Mouse (Mus musculus) olfactory bulb, adult 2 months (tissue): ENCODE data around the gene Kcnab3.

Source experiments
- CTCF ChIP-seq: fragments of 200-500 bp; IDR thresholded peaks from 2 replicates; pipeline ENCODE4 v1.5.1; 2012; ENCODE audit warnings: low read depth, mild to moderate bottlenecking, low read length, moderate library complexity; ENCODE audit not compliant: insufficient read depth
- POLR2A ChIP-seq: fragments of 200-500 bp; IDR thresholded peaks from 2 replicates; pipeline ENCODE4 v1.6.1; 2012; ENCODE audit warnings: mild to moderate bottlenecking, low read depth, low read length, moderate library complexity; ENCODE audit not compliant: insufficient read depth

- TF ChIP-seq POLR2A (no peak), CTCF (no peak)
Measured at GRCm38 (mm10) chr11:69291111-69291510, 34.9 kb upstream of the Kcnab3 start.
